Mouse (Mus musculus): ENCODE data around the gene Arntl. TPM values are rescaled to one million over a fixed set of nuclear protein-coding genes. Genes with fewer than 3 reads are reported as not detected.

Gene Arntl
- polyA plus RNA-seq (2015; fragmentation: Nextera tagmentation; extraction: Ambion mirVana) = 15.4 and 16.7 TPM in 2 replicates

DNA sequence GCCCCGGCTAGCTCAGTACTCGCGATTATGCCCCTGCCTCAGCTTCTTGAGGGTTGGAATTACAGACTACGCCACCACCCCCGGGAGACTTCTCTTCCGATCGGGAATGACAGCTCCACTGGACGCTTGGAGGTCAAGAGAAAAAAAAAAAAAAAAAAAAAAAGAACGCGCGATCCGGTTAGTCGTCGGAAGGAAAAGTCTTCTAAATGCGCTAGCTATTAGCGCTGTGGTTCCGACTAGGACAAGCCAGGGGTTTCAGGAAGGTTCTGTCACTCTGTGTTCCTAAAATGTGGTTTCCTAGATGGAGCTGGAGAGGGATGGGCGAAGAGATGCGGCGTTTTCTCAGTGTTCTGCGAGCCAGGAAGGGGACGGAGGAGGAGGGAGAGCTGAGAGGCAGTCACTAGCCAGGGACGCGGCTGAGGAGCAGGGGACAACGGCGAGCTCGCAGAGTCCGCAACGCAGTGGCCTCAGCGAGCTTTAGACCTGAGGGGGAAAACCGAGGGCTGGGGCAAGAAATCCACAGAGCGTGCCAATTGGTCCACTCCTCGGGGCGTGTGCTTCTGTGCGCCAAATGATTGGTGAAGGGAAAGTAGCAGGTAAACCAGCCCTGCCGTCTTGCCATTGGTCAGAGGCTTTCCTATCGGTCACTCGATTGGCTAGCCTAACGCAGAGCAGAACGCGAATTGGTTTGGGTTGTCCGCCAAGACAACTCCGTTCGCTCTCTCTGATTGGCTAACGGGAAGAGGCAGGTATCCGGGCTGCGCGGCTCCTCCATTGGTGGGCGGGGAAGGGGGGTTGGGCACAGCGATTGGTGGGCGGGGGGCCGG, at the start of gene Arntl:
TSS of gene Arntl (plus strand) at position 822 of the 827 bp plus-strand sequence.
- no peaks in the 10 kb centered on the region for H3K36me3 ChIP-seq (replicated peaks)
- peak within 1 kb of the TSS; percentile 85 for H3K4me2 ChIP-seq
- under 1% methylated on average over 52 of the region's 52 CpGs for WGBS
- H3K9ac ChIP-seq = peak within 1 kb of the TSS; percentile 81
- H3K4me3 ChIP-seq = peak within 1 kb of the TSS; percentile 90
- peaks cover 32% of the 10 kb centered on the region for H3K4me1 ChIP-seq
- peaks cover 47% of the 10 kb centered on the region for H3K27me3 ChIP-seq (replicated peaks)
- H3K9me3 ChIP-seq = no peaks in the 10 kb centered on the region
- peak within 1 kb of the TSS; percentile 92 for H3K27ac ChIP-seq
- peak; percentile 98 for ATAC-seq (replicated peaks)

DNA sequence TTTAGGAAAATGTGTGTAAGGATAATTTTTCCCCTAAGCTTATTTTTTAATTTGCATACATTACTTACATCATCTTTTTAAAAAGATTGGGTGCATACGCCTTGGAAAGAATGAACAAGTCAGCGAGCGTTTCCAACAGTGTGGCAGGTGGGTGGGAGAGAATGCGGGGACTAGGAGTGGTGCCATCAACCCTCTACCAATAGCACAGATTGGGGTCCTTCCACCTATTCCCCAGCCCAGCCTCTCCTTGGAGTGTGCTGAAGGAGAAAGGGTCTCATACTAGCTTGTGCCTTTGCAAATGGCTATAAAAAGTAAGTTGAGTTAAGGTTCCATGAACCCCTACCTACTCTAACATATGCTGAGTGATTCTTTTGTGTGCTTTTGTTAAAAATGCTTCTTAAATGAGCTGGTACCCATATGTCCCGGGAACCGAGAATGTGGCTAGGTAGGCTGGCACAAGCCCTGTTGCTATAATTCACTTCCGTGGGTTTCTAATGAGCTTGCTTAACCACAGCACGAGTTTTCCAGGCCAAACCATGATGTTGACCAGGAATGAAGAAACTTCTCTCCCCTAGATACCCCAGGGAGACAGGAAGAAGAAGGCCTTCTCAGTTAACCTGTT, 46.1 kb upstream of the Arntl start:
- WGBS = 87% methylated on average over 8 of the region's 8 CpGs
- Histone ChIP-seq H3K9me3 (no peaks in the 10 kb centered on the region), H3K36me3 (replicated peaks) (no peaks in the 10 kb centered on the region), H3K27me3 (replicated peaks) (no peaks in the 10 kb centered on the region), H3K4me2 (no peak overlapping the region), H3K27ac (no peak overlapping the region), H3K4me3 (no peak overlapping the region), H3K4me1 (peaks cover 3% of the 10 kb centered on the region; the same call in 1 of the 2 replicates), H3K9ac (no peak overlapping the region)
- no peak for ATAC-seq (replicated peaks)

DNA sequence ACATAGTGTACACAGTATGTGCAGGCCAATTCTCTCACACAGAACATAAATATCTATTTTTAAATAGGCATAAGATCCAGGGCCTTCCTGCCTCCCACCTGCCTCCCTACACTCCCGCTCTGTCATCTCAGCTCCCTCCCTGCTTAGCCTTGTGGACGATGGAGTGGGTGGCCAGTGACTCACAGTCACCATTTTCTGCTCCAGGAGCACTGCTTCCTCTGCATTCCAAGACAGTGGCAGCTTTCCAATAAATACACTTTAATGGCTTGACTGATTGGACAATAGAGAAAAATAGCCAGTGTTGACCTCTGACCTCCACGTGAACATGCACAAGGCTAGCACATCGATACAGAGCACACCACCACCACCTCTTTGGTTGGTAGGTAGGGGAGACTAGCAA, 42.5 kb upstream of the Arntl start:
- no peak overlapping the region for H3K9ac ChIP-seq
- no peak overlapping the region for H3K4me3 ChIP-seq
- H3K27me3 ChIP-seq (replicated peaks) = no peaks in the 10 kb centered on the region
- no peaks in the 10 kb centered on the region for H3K9me3 ChIP-seq
- H3K27ac ChIP-seq = no peak overlapping the region
- no peaks in the 10 kb centered on the region for H3K36me3 ChIP-seq (replicated peaks)
- no peaks in the 10 kb centered on the region for H3K4me1 ChIP-seq
- H3K4me2 ChIP-seq = no peak overlapping the region
- ATAC-seq (replicated peaks) = no peak
- WGBS = 69% methylated on average over 4 of the region's 4 CpGs

DNA sequence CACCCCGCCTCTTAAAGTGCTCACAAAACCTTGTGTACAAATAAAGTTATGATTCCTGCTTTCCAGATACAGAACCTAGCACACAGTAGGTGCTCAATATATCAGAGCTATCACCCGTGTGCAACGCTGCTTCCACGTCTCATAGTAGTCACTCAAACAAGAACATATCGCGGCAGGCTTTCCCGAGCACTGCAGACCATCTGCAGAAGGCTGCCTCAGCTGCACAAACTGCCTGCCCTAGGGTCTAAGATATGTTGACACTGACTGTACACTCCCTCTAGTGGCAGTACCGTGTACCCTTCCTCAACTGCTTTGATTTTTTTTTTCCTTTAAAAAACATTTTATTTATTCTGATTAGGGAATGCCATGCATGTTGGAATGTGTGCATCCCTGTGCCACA, 40.2 kb upstream of the Arntl start:
- Histone ChIP-seq H3K4me2 (no peak overlapping the region), H3K27ac (no peak overlapping the region), H3K4me3 (no peak overlapping the region), H3K9me3 (no peaks in the 10 kb centered on the region), H3K9ac (no peak overlapping the region), H3K4me1 (no peaks in the 10 kb centered on the region), H3K27me3 (replicated peaks) (no peaks in the 10 kb centered on the region), H3K36me3 (replicated peaks) (no peaks in the 10 kb centered on the region)
- ATAC-seq (replicated peaks) = no peak
- 45% methylated on average over 8 of the region's 8 CpGs for WGBS

DNA sequence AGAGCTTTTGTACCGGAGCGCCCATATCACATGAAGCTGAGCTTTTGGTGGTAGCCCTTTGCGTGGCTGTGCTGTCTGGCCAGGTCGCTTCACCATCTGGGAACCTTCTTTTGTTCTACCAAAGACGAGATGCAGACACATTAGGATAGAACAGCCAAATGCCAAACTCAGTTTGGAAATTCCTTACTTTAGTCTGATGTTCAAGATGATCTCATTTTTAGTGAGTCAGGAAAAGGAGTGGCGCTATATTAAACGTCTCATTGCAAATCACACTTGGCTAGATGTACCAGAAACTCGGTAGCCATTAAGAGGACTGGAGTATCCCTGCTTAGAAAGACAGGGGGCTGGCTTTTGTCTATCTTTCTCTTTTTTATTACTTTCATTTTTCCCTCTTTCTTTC, 38.7 kb upstream of the Arntl start:
- ATAC-seq (replicated peaks) = no peak
- Histone ChIP-seq H3K9me3 (no peaks in the 10 kb centered on the region), H3K9ac (no peak overlapping the region), H3K27me3 (replicated peaks) (no peaks in the 10 kb centered on the region), H3K4me1 (no peaks in the 10 kb centered on the region), H3K4me3 (no peak overlapping the region), H3K36me3 (replicated peaks) (no peaks in the 10 kb centered on the region), H3K4me2 (no peak overlapping the region), H3K27ac (no peak overlapping the region)
- 84% methylated on average over 8 of the region's 8 CpGs for WGBS

DNA sequence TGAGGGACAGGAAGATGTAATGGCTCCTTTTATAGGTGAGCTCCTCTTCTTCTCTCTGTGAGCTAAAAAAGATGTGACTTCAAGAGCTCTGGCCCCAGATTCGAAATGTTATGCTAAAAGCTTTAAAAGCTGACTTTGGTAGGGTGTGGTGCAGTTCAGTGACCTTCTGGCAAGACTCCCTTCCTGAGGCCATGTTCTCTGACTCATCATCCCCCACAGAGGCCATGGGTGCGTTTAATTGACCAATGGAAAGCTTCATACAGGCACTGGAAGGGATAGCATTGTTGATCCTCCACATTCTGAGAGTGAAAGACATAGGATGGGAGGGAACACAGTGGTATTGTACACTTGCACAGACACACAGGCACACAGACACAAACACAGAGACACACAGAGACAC, 34.8 kb upstream of the Arntl start:
- Histone ChIP-seq H3K4me3 (no peak overlapping the region), H3K9ac (no peak overlapping the region), H3K4me2 (no peak overlapping the region), H3K27ac (no peak overlapping the region), H3K4me1 (no peaks in the 10 kb centered on the region), H3K27me3 (replicated peaks) (no peaks in the 10 kb centered on the region), H3K9me3 (no peaks in the 10 kb centered on the region), H3K36me3 (replicated peaks) (no peaks in the 10 kb centered on the region)
- WGBS = 57% methylated on average over 2 of the region's 2 CpGs
- no peak for ATAC-seq (replicated peaks)

DNA sequence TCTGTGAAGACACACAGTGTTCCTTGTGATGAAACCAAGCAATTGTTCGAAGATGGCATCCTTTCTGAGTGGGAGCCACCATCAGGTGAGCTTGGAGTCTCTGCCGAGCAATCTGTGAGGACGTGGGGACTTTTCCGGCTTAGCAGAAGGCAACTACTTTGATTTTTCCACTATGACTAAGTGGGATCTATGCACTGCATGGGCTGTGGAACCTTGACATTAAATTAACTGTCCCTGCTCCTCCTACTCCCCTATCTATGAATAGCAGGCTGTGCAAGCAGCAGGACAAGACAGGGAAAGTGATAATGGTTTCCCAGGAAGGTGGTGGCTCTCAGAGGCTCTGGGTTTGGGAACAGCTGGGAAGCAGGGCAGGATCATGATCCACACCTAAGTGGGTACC, 31.8 kb upstream of the Arntl start:
- H3K4me3 ChIP-seq = no peak overlapping the region
- WGBS = 85% methylated on average over 4 of the region's 4 CpGs
- no peak overlapping the region for H3K4me2 ChIP-seq
- no peaks in the 10 kb centered on the region for H3K27me3 ChIP-seq (replicated peaks)
- no peaks in the 10 kb centered on the region for H3K4me1 ChIP-seq
- no peak overlapping the region for H3K27ac ChIP-seq
- H3K9me3 ChIP-seq = no peaks in the 10 kb centered on the region
- no peaks in the 10 kb centered on the region for H3K36me3 ChIP-seq (replicated peaks)
- no peak overlapping the region for H3K9ac ChIP-seq
- ATAC-seq (replicated peaks) = no peak

DNA sequence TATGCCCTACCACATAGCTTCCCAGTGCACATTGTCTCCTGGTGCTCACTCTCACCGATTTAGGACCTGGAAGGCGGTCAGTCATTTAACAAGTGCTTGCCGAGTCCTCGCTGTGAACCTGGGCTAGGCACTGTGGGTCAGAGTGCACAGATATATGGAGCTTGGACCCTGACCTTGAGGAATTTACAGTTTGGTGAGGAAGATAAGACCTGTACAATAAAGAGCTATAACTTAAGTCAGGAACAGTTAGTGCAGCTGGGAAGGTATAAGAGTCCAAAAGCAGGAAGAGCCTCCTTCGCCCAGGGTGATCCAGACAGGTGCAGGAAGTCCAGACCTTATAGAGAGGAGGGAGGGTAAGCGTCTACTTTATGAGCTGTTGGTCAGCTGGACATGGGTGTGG, 29.2 kb upstream of the Arntl start:
- H3K9me3 ChIP-seq = no peaks in the 10 kb centered on the region
- H3K4me3 ChIP-seq = no peak overlapping the region
- no peak overlapping the region for H3K9ac ChIP-seq
- 90% methylated on average over 6 of the region's 6 CpGs for WGBS
- H3K4me2 ChIP-seq = no peak overlapping the region
- no peak for ATAC-seq (replicated peaks)
- H3K27ac ChIP-seq = no peak overlapping the region
- H3K4me1 ChIP-seq = no peaks in the 10 kb centered on the region
- no peaks in the 10 kb centered on the region for H3K36me3 ChIP-seq (replicated peaks)
- no peaks in the 10 kb centered on the region for H3K27me3 ChIP-seq (replicated peaks)

DNA sequence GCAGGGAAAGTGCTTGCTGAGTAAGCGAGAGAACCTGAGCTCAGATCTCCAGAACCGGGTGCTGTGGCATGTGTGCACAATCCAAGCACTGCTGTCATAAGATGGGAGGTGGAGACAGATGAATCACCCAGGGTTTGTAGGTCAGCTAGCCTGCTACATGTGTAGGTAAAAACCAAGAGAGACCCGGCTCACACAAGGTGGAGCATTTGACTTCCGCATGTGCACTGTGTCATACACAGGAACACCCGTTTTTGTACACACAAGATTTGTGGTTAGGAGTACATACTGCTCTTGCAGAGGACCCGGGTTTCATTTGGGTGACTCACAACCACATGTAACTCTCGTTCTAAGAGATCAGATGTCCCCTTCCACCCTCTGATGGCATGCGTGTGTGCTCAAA, 23.5 kb upstream of the Arntl start:
- H3K4me1 ChIP-seq = no peaks in the 10 kb centered on the region
- no peak overlapping the region for H3K4me2 ChIP-seq
- H3K27me3 ChIP-seq (replicated peaks) = no peaks in the 10 kb centered on the region
- H3K4me3 ChIP-seq = no peak overlapping the region
- ATAC-seq (replicated peaks) = no peak
- WGBS = 91% methylated on average over 8 of the region's 8 CpGs
- H3K9ac ChIP-seq = no peak overlapping the region
- no peaks in the 10 kb centered on the region for H3K9me3 ChIP-seq
- H3K36me3 ChIP-seq (replicated peaks) = no peaks in the 10 kb centered on the region
- H3K27ac ChIP-seq = no peak overlapping the region

DNA sequence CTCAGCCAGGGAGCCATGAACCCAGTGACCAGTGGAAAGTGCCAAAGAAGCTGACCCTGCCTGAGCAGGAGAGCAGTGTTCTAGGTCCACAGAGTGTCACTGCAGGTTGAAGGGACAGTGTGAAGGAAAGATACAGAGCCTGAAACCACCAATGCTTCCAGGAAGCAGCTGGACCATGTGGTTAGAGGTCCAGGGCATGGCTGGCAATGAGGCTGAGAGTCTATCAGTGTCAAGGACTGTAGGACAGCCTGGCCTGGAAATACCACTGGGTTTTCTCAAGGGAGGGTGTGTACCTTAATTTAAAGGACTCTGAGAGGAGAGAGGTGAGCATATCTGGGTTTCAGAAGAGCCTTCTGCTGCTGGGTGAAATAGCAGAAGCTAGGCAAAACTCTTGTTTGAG, 22.2 kb upstream of the Arntl start:
- no peaks in the 10 kb centered on the region for H3K4me1 ChIP-seq
- H3K36me3 ChIP-seq (replicated peaks) = no peaks in the 10 kb centered on the region
- ATAC-seq (replicated peaks) = no peak
- H3K27ac ChIP-seq = no peak overlapping the region
- H3K27me3 ChIP-seq (replicated peaks) = no peaks in the 10 kb centered on the region
- H3K9me3 ChIP-seq = no peaks in the 10 kb centered on the region
- no peak overlapping the region for H3K4me3 ChIP-seq
- H3K4me2 ChIP-seq = no peak overlapping the region
- no peak overlapping the region for H3K9ac ChIP-seq

DNA sequence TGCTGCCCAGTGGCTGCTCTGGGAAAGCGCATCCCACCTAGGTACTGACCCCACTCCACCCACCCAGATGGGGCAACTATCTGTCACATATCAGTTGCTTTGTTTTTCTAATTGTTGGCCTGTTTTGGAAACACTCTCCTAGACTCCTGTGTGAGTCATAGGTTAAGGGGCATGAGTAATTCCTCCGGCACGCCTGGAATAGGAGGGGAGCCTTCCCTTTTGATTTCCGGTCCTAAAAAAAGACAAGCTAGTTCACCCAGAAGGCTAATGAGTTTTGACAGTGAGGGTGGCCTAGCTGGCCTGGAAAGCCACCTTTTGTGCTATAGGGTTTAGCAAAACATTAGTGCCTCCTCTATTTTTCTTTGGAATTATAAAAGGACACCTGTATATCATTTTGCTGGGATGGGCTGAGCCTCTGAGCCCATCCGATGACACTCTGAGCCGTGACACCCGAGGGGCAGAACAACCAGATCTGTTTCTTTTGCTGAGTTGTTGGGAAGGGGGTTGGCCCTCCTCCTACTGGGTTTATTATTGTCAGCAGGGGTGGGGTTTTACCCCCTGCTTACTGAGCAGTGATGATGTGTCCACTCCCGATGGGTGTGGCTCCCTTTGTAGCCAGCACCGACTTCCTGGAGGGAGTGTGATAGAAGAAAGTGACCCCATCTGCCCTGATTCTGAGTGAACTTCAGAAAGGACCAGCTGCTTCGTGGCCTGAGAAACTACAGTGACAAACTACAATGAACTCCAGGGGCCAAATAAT, 21.0 kb upstream of the Arntl start:
- no peaks in the 10 kb centered on the region for H3K36me3 ChIP-seq (replicated peaks)
- H3K9ac ChIP-seq = no peak overlapping the region
- WGBS = 70% methylated on average over 10 of the region's 10 CpGs
- ATAC-seq (replicated peaks) = no peak
- H3K4me3 ChIP-seq = no peak overlapping the region
- H3K4me2 ChIP-seq = no peak overlapping the region
- no peaks in the 10 kb centered on the region for H3K27me3 ChIP-seq (replicated peaks)
- no peaks in the 10 kb centered on the region for H3K4me1 ChIP-seq
- H3K27ac ChIP-seq = no peak overlapping the region
- H3K9me3 ChIP-seq = no peaks in the 10 kb centered on the region

DNA sequence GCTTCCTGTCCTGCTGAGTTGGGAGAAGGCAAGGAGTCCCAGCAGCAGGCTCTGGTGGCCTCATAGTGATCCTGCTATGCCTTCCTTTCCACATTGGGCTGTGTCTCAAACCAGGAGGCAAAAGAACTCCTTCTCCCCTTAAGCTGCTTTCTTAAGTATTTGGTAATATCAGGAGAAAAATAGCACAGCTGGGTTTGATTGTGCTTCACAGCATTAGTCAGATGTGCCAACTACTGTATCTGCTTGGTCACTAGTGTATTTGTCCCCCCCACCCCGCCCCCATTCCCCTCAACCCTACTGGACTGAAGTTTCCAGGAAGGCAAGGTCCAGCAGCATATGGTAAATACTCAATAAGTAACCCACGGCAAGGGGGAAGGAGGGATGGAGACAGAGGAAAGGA, 19.2 kb upstream of the Arntl start:
- no peak for ATAC-seq (replicated peaks)
- H3K4me2 ChIP-seq = no peak overlapping the region
- no peaks in the 10 kb centered on the region for H3K4me1 ChIP-seq
- no peaks in the 10 kb centered on the region for H3K9me3 ChIP-seq
- no peaks in the 10 kb centered on the region for H3K27me3 ChIP-seq (replicated peaks)
- no peak overlapping the region for H3K4me3 ChIP-seq
- no peaks in the 10 kb centered on the region for H3K36me3 ChIP-seq (replicated peaks)
- H3K27ac ChIP-seq = no peak overlapping the region
- H3K9ac ChIP-seq = no peak overlapping the region
- 49% methylated on average over 2 of the region's 2 CpGs for WGBS

Data from midbrain, embryonic 15.5 days (tissue).